Mouse (Mus musculus): ENCODE data around the gene Polr3k.

DNA sequence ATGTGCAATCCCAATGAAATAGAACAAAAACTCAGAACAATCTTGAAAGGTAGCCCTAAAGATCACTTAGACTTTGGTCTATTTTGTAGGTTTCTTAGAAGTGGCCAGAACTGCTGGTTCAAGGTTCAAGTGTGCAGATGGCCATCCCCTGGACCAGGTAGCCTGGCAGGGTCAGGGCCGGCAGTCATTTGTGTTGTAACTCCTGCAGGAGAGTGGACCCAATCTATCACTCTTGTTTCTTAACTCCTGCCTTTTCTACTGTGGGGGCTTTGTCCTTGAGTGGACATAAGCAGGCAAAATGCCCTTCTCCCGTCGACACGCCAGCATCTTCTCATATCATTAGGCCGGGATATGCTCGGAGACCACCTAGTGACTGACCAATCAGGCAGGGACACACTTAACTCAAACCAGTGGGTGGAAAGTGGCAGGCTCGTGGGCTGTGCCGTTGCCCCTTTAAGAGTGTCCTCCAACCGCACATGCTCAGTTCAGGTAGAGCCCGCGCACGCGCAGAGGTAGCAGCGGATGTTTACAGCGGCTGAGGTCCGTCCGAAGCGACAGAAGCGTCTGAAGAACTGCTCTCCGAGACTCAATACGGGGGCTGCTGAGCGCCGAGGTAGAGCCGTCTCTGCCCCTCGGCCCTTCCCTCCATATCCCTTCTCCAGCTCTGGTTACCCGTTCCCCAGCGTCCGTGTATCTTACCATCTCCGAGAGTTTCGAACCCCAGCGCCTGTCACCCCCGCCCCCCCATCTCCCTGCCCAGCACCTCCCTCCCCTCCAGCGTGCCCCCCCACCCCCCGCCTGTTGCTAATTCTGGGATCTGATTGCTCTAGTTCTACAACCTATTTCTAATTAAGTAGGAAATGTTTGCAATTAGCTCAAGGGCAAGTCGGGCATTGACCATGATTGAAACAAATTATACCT is 26.5 kb upstream of the Polr3k start, which contains the start of gene Pcmtd2:
- no peak; the same call in 1 of the 2 replicates for TF ChIP-seq ZC3H11A (IDR thresholded peaks at IDR 0.05; ENCODE audit: borderline replicate concordance, low read depth, low read length)
- TF ChIP-seq MAFK (IDR thresholded peaks at IDR 0.05; ENCODE audit: insufficient read depth, low read depth, low read length) = no peak

All from ES-E14 (cell line).